Comparison of ENCODE assay signal across 10 mouse cellular contexts in genomic region chr9:49110476-49111220, GRCm38 (mm10). TPM values are rescaled to one million over a fixed set of nuclear protein-coding genes. Genes with fewer than 3 reads are reported as not detected.
DNase-seq lines count a peak whose midpoint lies in the region; ATAC-seq and TF ChIP-seq lines count a peak whose summit lies in the region.
"Had no signal": no experiment of that assay in that cellular context is flagged by ENCODE, and none has a peak within 500 bp of the region (broad histone marks: within the 10 kb centered on the region; RNA-seq: fewer than 3 reads in every experiment).

No protein-coding gene starts in this region.

- TF ChIP-seq EP300 in stomach, postnatal 0 days (optimal IDR thresholded peaks at IDR 0.05), result no peak

- no peak overlapping the region for H3K4me2 ChIP-seq in midbrain, embryonic 14.5 days (ENCODE audit: low read length)
- H3K4me2 ChIP-seq in intestine, embryonic 16.5 days (ENCODE audit: low read depth, low read length), result no peak overlapping the region
- no peak overlapping the region for H3K4me2 ChIP-seq in lung, embryonic 16.5 days (ENCODE audit: low read depth, low read length)
- H3K4me2 ChIP-seq in stomach, postnatal 0 days (replicated peaks; ENCODE audit: low read depth), result no peak overlapping the region
- no peak overlapping the region for H3K4me2 ChIP-seq in neural tube, embryonic 15.5 days

- H3K9me3 ChIP-seq in midbrain, embryonic 10.5 days (replicated peaks), result no peaks in the 10 kb centered on the region
- H3K9me3 ChIP-seq in midbrain, embryonic 14.5 days (ENCODE audit: control insufficient read depth, low read length), result no peaks in the 10 kb centered on the region
- H3K9me3 ChIP-seq in intestine, embryonic 16.5 days (ENCODE audit: control insufficient read depth, low read length), result no peaks in the 10 kb centered on the region
- H3K9me3 ChIP-seq in lung, embryonic 16.5 days (ENCODE audit: control insufficient read depth, low read length), result no peaks in the 10 kb centered on the region
- H3K9me3 ChIP-seq in stomach, postnatal 0 days (ENCODE audit: control insufficient read depth, low read length), result no peaks in the 10 kb centered on the region
- H3K9me3 ChIP-seq in neural tube, embryonic 15.5 days (replicated peaks), result no peaks in the 10 kb centered on the region

- H3K4me1 ChIP-seq in midbrain, embryonic 10.5 days, result peaks cover 21% of the 10 kb centered on the region
- no peaks in the 10 kb centered on the region for H3K4me1 ChIP-seq in midbrain, embryonic 14.5 days (ENCODE audit: control insufficient read depth, insufficient read depth, low read length)
- H3K4me1 ChIP-seq in intestine, embryonic 16.5 days (ENCODE audit: control insufficient read depth, insufficient read depth, low read length), result no peaks in the 10 kb centered on the region
- H3K4me1 ChIP-seq in lung, embryonic 16.5 days (replicated peaks; ENCODE audit: control insufficient read depth, insufficient read depth, low read length), result peaks cover 4% of the 10 kb centered on the region; the same call in 1 of the 2 replicates
- H3K4me1 ChIP-seq in stomach, postnatal 0 days (replicated peaks; ENCODE audit: control insufficient read depth, insufficient read depth), result no peaks in the 10 kb centered on the region
- no peaks in the 10 kb centered on the region for H3K4me1 ChIP-seq in neural tube, embryonic 15.5 days

- 37% methylated on average over 6 of the region's 6 CpGs for WGBS in midbrain, embryonic 10.5 days
- 31% methylated on average over 6 of the region's 6 CpGs for WGBS in midbrain, embryonic 14.5 days
- WGBS in intestine, embryonic 16.5 days, result 48% methylated on average over 6 of the region's 6 CpGs
- 38% methylated on average over 6 of the region's 6 CpGs for WGBS in lung, embryonic 16.5 days
- WGBS in stomach, postnatal 0 days, result 47% methylated on average over 6 of the region's 6 CpGs
- WGBS in neural tube, embryonic 15.5 days, result 51% methylated on average over 6 of the region's 6 CpGs

- H3K36me3 ChIP-seq in midbrain, embryonic 10.5 days, result no peaks in the 10 kb centered on the region
- H3K36me3 ChIP-seq in midbrain, embryonic 14.5 days (ENCODE audit: control insufficient read depth, insufficient read depth, low read length), result no peaks in the 10 kb centered on the region
- H3K36me3 ChIP-seq in intestine, embryonic 16.5 days (ENCODE audit: control insufficient read depth, insufficient read depth, low read length), result no peaks in the 10 kb centered on the region
- no peaks in the 10 kb centered on the region for H3K36me3 ChIP-seq in lung, embryonic 16.5 days (ENCODE audit: control insufficient read depth, insufficient read depth, low read length)
- H3K36me3 ChIP-seq in stomach, postnatal 0 days (ENCODE audit: control insufficient read depth, insufficient read depth, low read length), result no peaks in the 10 kb centered on the region
- H3K36me3 ChIP-seq in neural tube, embryonic 15.5 days, result no peaks in the 10 kb centered on the region

- no peaks in the 10 kb centered on the region for H3K27me3 ChIP-seq in midbrain, embryonic 10.5 days (ENCODE audit: low read depth, poor library complexity, severe bottlenecking)
- no peaks in the 10 kb centered on the region for H3K27me3 ChIP-seq in midbrain, embryonic 14.5 days (ENCODE audit: control insufficient read depth, insufficient read depth, low read length)
- no peaks in the 10 kb centered on the region for H3K27me3 ChIP-seq in intestine, embryonic 16.5 days (replicated peaks; ENCODE audit: control insufficient read depth, insufficient read depth, low read length)
- no peaks in the 10 kb centered on the region for H3K27me3 ChIP-seq in lung, embryonic 16.5 days (ENCODE audit: control insufficient read depth, insufficient read depth, low read depth, low read length)
- no peaks in the 10 kb centered on the region for H3K27me3 ChIP-seq in stomach, postnatal 0 days (ENCODE audit: control insufficient read depth, insufficient read depth, low read length)
- H3K27me3 ChIP-seq in neural tube, embryonic 15.5 days (replicated peaks), result no peaks in the 10 kb centered on the region

- no peak for TF ChIP-seq CTCF in stomach, postnatal 0 days (IDR thresholded peaks at IDR 0.05; ENCODE audit: low read depth)

- H3K27ac ChIP-seq in midbrain, embryonic 10.5 days (replicated peaks), result peak overlapping the region; percentile 50
- no peak overlapping the region for H3K27ac ChIP-seq in midbrain, embryonic 14.5 days (replicated peaks; ENCODE audit: low read depth, low read length)
- H3K27ac ChIP-seq in intestine, embryonic 16.5 days (ENCODE audit: low read length), result peak overlapping the region; percentile 5; the same call in 1 of the 2 replicates
- peak overlapping the region; percentile 67 for H3K27ac ChIP-seq in lung, embryonic 16.5 days (ENCODE audit: low read length)
- no peak overlapping the region for H3K27ac ChIP-seq in stomach, postnatal 0 days (replicated peaks)
- no peak overlapping the region for H3K27ac ChIP-seq in neural tube, embryonic 15.5 days (replicated peaks)
- H3K27ac ChIP-seq: gastrocnemius, adult 2 months; layer of hippocampus, adult 2 months had no signal

- peak; percentile 18 for DNase-seq in midbrain, embryonic 10.5 days (ENCODE audit: low spot score)
- no peak for DNase-seq in midbrain, embryonic 14.5 days
- DNase-seq in stomach, postnatal 0 days (ENCODE audit: low spot score), result no peak
- no peak for DNase-seq in frontal cortex, postnatal 25 days (ENCODE audit: low spot score in 2 of 2)
- DNase-seq: gastrocnemius, adult 2 months; retina, postnatal 1 day had no signal

- no peak for ATAC-seq in midbrain, embryonic 14.5 days (ENCODE audit: low FRiP score, low TSS enrichment)
- peak; percentile 56 for ATAC-seq in intestine, embryonic 16.5 days
- peak; percentile 87 for ATAC-seq in lung, embryonic 16.5 days (ENCODE audit: low read depth)
- peak; percentile 42; the same call in 1 of the 2 replicates for ATAC-seq in stomach, postnatal 0 days (ENCODE audit: low FRiP score, low TSS enrichment)
- ATAC-seq in neural tube, embryonic 15.5 days (ENCODE audit: low FRiP score), result no peak

- H3K4me3 ChIP-seq in midbrain, embryonic 10.5 days, result no peak overlapping the region
- no peak overlapping the region for H3K4me3 ChIP-seq in midbrain, embryonic 14.5 days (replicated peaks; ENCODE audit: low read depth, low read length)
- H3K4me3 ChIP-seq in intestine, embryonic 16.5 days (ENCODE audit: low read length), result no peak overlapping the region
- H3K4me3 ChIP-seq in lung, embryonic 16.5 days (ENCODE audit: low read length), result no peak overlapping the region
- no peak overlapping the region for H3K4me3 ChIP-seq in stomach, postnatal 0 days (ENCODE audit: low read depth, low read length)
- H3K4me3 ChIP-seq in neural tube, embryonic 15.5 days (replicated peaks), result no peak overlapping the region
- H3K4me3 ChIP-seq: gastrocnemius, adult 2 months; layer of hippocampus, adult 2 months had no signal

- no peak overlapping the region for H3K9ac ChIP-seq in midbrain, embryonic 14.5 days (replicated peaks; ENCODE audit: low read length)
- H3K9ac ChIP-seq in intestine, embryonic 16.5 days (ENCODE audit: low read depth, low read length), result no peak overlapping the region
- no peak overlapping the region for H3K9ac ChIP-seq in lung, embryonic 16.5 days (ENCODE audit: low read length)
- H3K9ac ChIP-seq in stomach, postnatal 0 days (ENCODE audit: low read length), result no peak overlapping the region
- no peak overlapping the region for H3K9ac ChIP-seq in neural tube, embryonic 15.5 days (replicated peaks)

RNA-seq across cellular contexts. Expression of gene Tmprss5, which starts 29.6 kb away (rescaled TPM):
- 0.41 and 1.2 TPM in 2 replicates for polyA plus RNA-seq in midbrain, embryonic 10.5 days (2016; fragmentation: Nextera tagmentation; extraction: Ambion mirVana)
- polyA plus RNA-seq in midbrain, embryonic 14.5 days (2014; fragmentation: Nextera tagmentation; extraction: Ambion mirVana), result 0.70 and 1.7 TPM in 2 replicates
- polyA plus RNA-seq in intestine, embryonic 16.5 days (2015; fragmentation: Nextera tagmentation; extraction: Ambion mirVana), result 1.3 and 2.4 TPM in 2 replicates
- polyA plus RNA-seq in lung, embryonic 16.5 days (2015; fragmentation: Nextera tagmentation; extraction: Ambion mirVana), result 0.16 and 0.46 TPM in 2 replicates
- 3.5 and 4.3 TPM in 2 replicates for polyA plus RNA-seq in stomach, postnatal 0 days (2015; fragmentation: Nextera tagmentation; extraction: Ambion mirVana)
- polyA plus RNA-seq in neural tube, embryonic 15.5 days (2015; fragmentation: Nextera tagmentation; extraction: Ambion mirVana), result 1.9 and 2.5 TPM in 2 replicates

RNA-seq across cellular contexts. Expression of gene Zw10, which starts 55.2 kb away (rescaled TPM):
- 57.3 and 60.1 TPM in 2 replicates for polyA plus RNA-seq in midbrain, embryonic 10.5 days (2016; fragmentation: Nextera tagmentation; extraction: Ambion mirVana)
- polyA plus RNA-seq in midbrain, embryonic 14.5 days (2014; fragmentation: Nextera tagmentation; extraction: Ambion mirVana), result 18.6 and 28.0 TPM in 2 replicates
- 25.5 and 28.2 TPM in 2 replicates for polyA plus RNA-seq in intestine, embryonic 16.5 days (2015; fragmentation: Nextera tagmentation; extraction: Ambion mirVana)
- polyA plus RNA-seq in lung, embryonic 16.5 days (2015; fragmentation: Nextera tagmentation; extraction: Ambion mirVana), result 41.2 and 43.5 TPM in 2 replicates
- 14.1 and 15.1 TPM in 2 replicates for polyA plus RNA-seq in stomach, postnatal 0 days (2015; fragmentation: Nextera tagmentation; extraction: Ambion mirVana)
- polyA plus RNA-seq in neural tube, embryonic 15.5 days (2015; fragmentation: Nextera tagmentation; extraction: Ambion mirVana), result 23.0 and 26.6 TPM in 2 replicates

Comparison
In these comparisons a context has a peak if more than half of its experiments do, and no peak if none do; other contexts are left out.
1. H3K27ac ChIP-seq: peak in midbrain, embryonic 10.5 days (single experiment), intestine, embryonic 16.5 days (single experiment) and lung, embryonic 16.5 days (single experiment); none in midbrain, embryonic 14.5 days (single experiment), stomach, postnatal 0 days (single experiment) and neural tube, embryonic 15.5 days (single experiment).
2. ATAC-seq: peak in intestine, embryonic 16.5 days (single experiment), lung, embryonic 16.5 days (single experiment) and stomach, postnatal 0 days (single experiment); none in midbrain, embryonic 14.5 days (single experiment) and neural tube, embryonic 15.5 days (single experiment).